Mouse (Mus musculus): Measurements from ENCODE around the gene Stk32b. TPM values are rescaled to one million over a fixed set of nuclear protein-coding genes. Genes with fewer than 3 reads are reported as not detected.
A peak's percentile ranks its signal among the peaks of the same experiment; 100 is the strongest.

Gene Stk32b
- polyA plus RNA-seq, 1 experiment from 2014 or later = 20.6 TPM

- 0% methylated on average over 14 of the region's 14 CpGs for WGBS
- Histone ChIP-seq H3K4me1 (replicated peaks) (peaks cover 22% of the 10 kb centered on the region), H3K27me3 (peaks cover 29% of the 10 kb centered on the region), H3K36me3 (peaks cover 4% of the 10 kb centered on the region; the same call in 1 of the 2 replicates), H3K9ac (peak overlapping the region; percentile 88), H3K4me2 (peak overlapping the region; percentile 75), H3K4me3 (peak overlapping the region; percentile 61), H3K27ac (peak overlapping the region; percentile 89), H3K9me3 (no peaks in the 10 kb centered on the region)
- peak; percentile 70 for ATAC-seq (ENCODE audit: low FRiP score)
These were observed 503 bp upstream of the Stk32b start for GRCm38 (mm10) chr5:37717384-37717963.

- Histone ChIP-seq H3K27me3 (no peaks in the 10 kb centered on the region), H3K4me3 (no peak overlapping the region)
- 94% methylated on average over 5 of the region's 5 CpGs for WGBS
These were observed 7.6 kb downstream of the Stk32b start for GRCm38 (mm10) chr5:37709257-37709904.

GRCm38 (mm10) chr5:37708124-37708523 is 8.8 kb downstream of the Stk32b start:
- peaks cover 11% of the 10 kb centered on the region; the same call in 1 of the 2 replicates for H3K9me3 ChIP-seq
- no peaks in the 10 kb centered on the region for H3K27me3 ChIP-seq
- H3K4me1 ChIP-seq (replicated peaks) = no peaks in the 10 kb centered on the region
- 65% methylated on average over 3 of the region's 3 CpGs for WGBS
- no peak overlapping the region for H3K4me3 ChIP-seq
- H3K9ac ChIP-seq = no peak overlapping the region
- H3K36me3 ChIP-seq = peaks cover 13% of the 10 kb centered on the region
- no peak overlapping the region for H3K27ac ChIP-seq
- H3K4me2 ChIP-seq = no peak overlapping the region
- no peak for ATAC-seq (ENCODE audit: low FRiP score)

More at GRCm38 (mm10) chr5:37709257-37709904, 7.6 kb downstream of the Stk32b start:
- Histone ChIP-seq H3K27ac (no peak overlapping the region), H3K9me3 (peaks cover 11% of the 10 kb centered on the region; the same call in 1 of the 2 replicates), H3K4me1 (replicated peaks) (peaks cover 7% of the 10 kb centered on the region; the same call in 1 of the 2 replicates), H3K4me2 (no peak overlapping the region), H3K36me3 (peaks cover 13% of the 10 kb centered on the region), H3K9ac (no peak overlapping the region)
- ATAC-seq (ENCODE audit: low FRiP score) = no peak

- Histone ChIP-seq H3K36me3 (peaks cover 5% of the 10 kb centered on the region), H3K27me3 (no peaks in the 10 kb centered on the region), H3K9ac (no peak overlapping the region), H3K4me1 (replicated peaks) (peaks cover 1% of the 10 kb centered on the region; the same call in 1 of the 2 replicates), H3K27ac (no peak overlapping the region), H3K9me3 (peaks cover 11% of the 10 kb centered on the region; the same call in 1 of the 2 replicates), H3K4me2 (no peak overlapping the region), H3K4me3 (no peak overlapping the region)
- 79% methylated on average over 2 of the region's 2 CpGs for WGBS
- no peak for ATAC-seq (ENCODE audit: low FRiP score)
These were observed 12.0 kb downstream of the Stk32b start for GRCm38 (mm10) chr5:37704962-37705361.

- H3K9ac ChIP-seq = no peak overlapping the region
- H3K4me3 ChIP-seq = no peak overlapping the region
- no peak for ATAC-seq (ENCODE audit: low FRiP score)
- 69% methylated on average over 12 of the region's 12 CpGs for whole genome bisulfite sequencing
- H3K9me3 ChIP-seq = no peaks in the 10 kb centered on the region
- H3K27ac ChIP-seq = no peak overlapping the region
- peaks cover 19% of the 10 kb centered on the region for H3K4me1 ChIP-seq (replicated peaks)
- H3K4me2 ChIP-seq = no peak overlapping the region; the same call in 1 of the 2 replicates
- no peaks in the 10 kb centered on the region for H3K36me3 ChIP-seq
- no peaks in the 10 kb centered on the region for H3K27me3 ChIP-seq
These were observed 17.2 kb downstream of the Stk32b start for GRCm38 (mm10) chr5:37699757-37700156.

- H3K9ac ChIP-seq = no peak overlapping the region
- no peaks in the 10 kb centered on the region; the same call in 1 of the 2 replicates for H3K36me3 ChIP-seq
- H3K9me3 ChIP-seq = no peaks in the 10 kb centered on the region
- no peak overlapping the region for H3K27ac ChIP-seq
- H3K4me1 ChIP-seq (replicated peaks) = peaks cover 19% of the 10 kb centered on the region
- no peak overlapping the region for H3K4me2 ChIP-seq
- H3K4me3 ChIP-seq = no peak overlapping the region
- WGBS = 94% methylated on average over 7 of the region's 7 CpGs
- H3K27me3 ChIP-seq = no peaks in the 10 kb centered on the region
- no peak for ATAC-seq (ENCODE audit: low FRiP score)
These were observed 19.7 kb downstream of the Stk32b start for GRCm38 (mm10) chr5:37697286-37697685.

GRCm38 (mm10) chr5:37695773-37696172 is 21.2 kb downstream of the Stk32b start:
- Histone ChIP-seq H3K4me1 (replicated peaks) (peaks cover 19% of the 10 kb centered on the region), H3K36me3 (no peaks in the 10 kb centered on the region; the same call in 1 of the 2 replicates), H3K9me3 (no peaks in the 10 kb centered on the region), H3K27me3 (no peaks in the 10 kb centered on the region), H3K4me3 (no peak overlapping the region), H3K27ac (no peak overlapping the region), H3K9ac (no peak overlapping the region), H3K4me2 (no peak overlapping the region)
- 22% methylated on average over 4 of the region's 4 CpGs for WGBS
- ATAC-seq (ENCODE audit: low FRiP score) = no peak

GRCm38 (mm10) chr5:37692759-37693158 is 24.2 kb downstream of the Stk32b start:
- H3K36me3 ChIP-seq = no peaks in the 10 kb centered on the region; the same call in 1 of the 2 replicates
- no peaks in the 10 kb centered on the region for H3K9me3 ChIP-seq
- ATAC-seq (ENCODE audit: low FRiP score) = no peak
- H3K4me3 ChIP-seq = no peak overlapping the region
- peaks cover 14% of the 10 kb centered on the region for H3K4me1 ChIP-seq (replicated peaks)
- no peaks in the 10 kb centered on the region for H3K27me3 ChIP-seq
- 93% methylated on average over 3 of the region's 3 CpGs for WGBS
- no peak overlapping the region for H3K27ac ChIP-seq
- H3K4me2 ChIP-seq = no peak overlapping the region
- H3K9ac ChIP-seq = no peak overlapping the region

GRCm38 (mm10) chr5:37670781-37671180 is 46.2 kb downstream of the Stk32b start:
- Histone ChIP-seq H3K9me3 (no peaks in the 10 kb centered on the region), H3K27me3 (no peaks in the 10 kb centered on the region), H3K4me3 (no peak overlapping the region), H3K4me1 (replicated peaks) (no peaks in the 10 kb centered on the region), H3K4me2 (no peak overlapping the region), H3K27ac (no peak overlapping the region), H3K9ac (no peak overlapping the region), H3K36me3 (no peaks in the 10 kb centered on the region)
- ATAC-seq (ENCODE audit: low FRiP score) = no peak
- WGBS = 90% methylated on average over 7 of the region's 7 CpGs

GRCm38 (mm10) chr5:37664962-37665361 is 52.0 kb downstream of the Stk32b start:
- H3K27me3 ChIP-seq = no peaks in the 10 kb centered on the region
- no peak overlapping the region for H3K9ac ChIP-seq
- H3K9me3 ChIP-seq = no peaks in the 10 kb centered on the region
- H3K4me3 ChIP-seq = no peak overlapping the region
- no peaks in the 10 kb centered on the region for H3K36me3 ChIP-seq
- no peak overlapping the region for H3K27ac ChIP-seq
- no peak for ATAC-seq (ENCODE audit: low FRiP score)
- no peaks in the 10 kb centered on the region for H3K4me1 ChIP-seq (replicated peaks)
- WGBS = 65% methylated on average over 3 of the region's 3 CpGs
- H3K4me2 ChIP-seq = no peak overlapping the region

GRCm38 (mm10) chr5:37659177-37659576 is 57.8 kb downstream of the Stk32b start:
- Histone ChIP-seq H3K4me2 (no peak overlapping the region), H3K4me1 (replicated peaks) (no peaks in the 10 kb centered on the region), H3K27me3 (no peaks in the 10 kb centered on the region), H3K27ac (no peak overlapping the region), H3K36me3 (no peaks in the 10 kb centered on the region), H3K9me3 (no peaks in the 10 kb centered on the region), H3K9ac (no peak overlapping the region), H3K4me3 (no peak overlapping the region)
- no peak for ATAC-seq (ENCODE audit: low FRiP score)
- 56% methylated on average over 4 of the region's 4 CpGs for WGBS

- Histone ChIP-seq H3K27me3 (no peaks in the 10 kb centered on the region), H3K4me3 (no peak overlapping the region), H3K36me3 (no peaks in the 10 kb centered on the region), H3K27ac (no peak overlapping the region), H3K4me2 (no peak overlapping the region), H3K4me1 (replicated peaks) (no peaks in the 10 kb centered on the region), H3K9ac (no peak overlapping the region), H3K9me3 (no peaks in the 10 kb centered on the region)
- no peak for ATAC-seq (ENCODE audit: low FRiP score)
- WGBS = 91% methylated on average over 6 of the region's 6 CpGs
These were observed 59.2 kb downstream of the Stk32b start for GRCm38 (mm10) chr5:37657741-37658140.

GRCm38 (mm10) chr5:37655208-37655607 is 61.8 kb downstream of the Stk32b start:
- no peak for ATAC-seq (ENCODE audit: low FRiP score)
- Histone ChIP-seq H3K27ac (no peak overlapping the region), H3K4me1 (replicated peaks) (peaks cover 8% of the 10 kb centered on the region), H3K4me3 (no peak overlapping the region), H3K9me3 (no peaks in the 10 kb centered on the region), H3K36me3 (no peaks in the 10 kb centered on the region), H3K9ac (no peak overlapping the region), H3K27me3 (no peaks in the 10 kb centered on the region), H3K4me2 (no peak overlapping the region)
- 87% methylated on average over 5 of the region's 5 CpGs for WGBS
